Mouse (Mus musculus) brain, adult 2 months (tissue): ENCODE measurements around the gene Zfp526.

Experiments
- DNase-seq: peaks from one replicate; pipeline ENCODE4 v3.0.0; 2011; ENCODE audit warnings: low read depth, low spot score

Gene Zfp526

GRCm38 (mm10) chr7:25221102-25221883 lies at the start of gene Zfp526:
Gene Zfp526, plus strand, starts transcription at chr7:25221425.
- peak; percentile 99 for DNase-seq

GRCm38 (mm10) chr7:25172669-25173068 lies 48.6 kb upstream of the Zfp526 start:
- no peak for DNase-seq

DNA sequence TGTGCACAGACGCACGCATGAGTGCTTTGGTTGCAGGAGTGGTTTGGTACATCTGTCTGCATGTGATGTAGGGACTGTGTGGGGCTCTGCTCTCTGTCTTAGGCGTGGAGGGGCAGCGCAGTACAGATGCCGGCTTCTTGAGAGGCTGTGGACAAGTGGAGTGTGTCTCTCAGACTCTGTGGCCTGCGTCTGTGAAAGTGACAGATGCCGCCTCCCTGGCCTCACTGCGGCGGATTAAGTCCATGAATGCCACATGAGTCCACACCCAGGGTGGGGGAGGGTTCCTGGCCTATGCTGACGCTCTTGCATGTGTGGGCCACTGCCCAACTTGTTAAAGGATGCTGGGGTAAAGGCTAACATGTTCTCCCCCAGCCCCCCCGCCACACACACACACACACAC lies 46.9 kb upstream of the Zfp526 start:
- DNase-seq: peak; percentile 24

GRCm38 (mm10) chr7:25178317-25178716 lies 42.9 kb upstream of the Zfp526 start:
- peak; percentile 59 for DNase-seq

DNA sequence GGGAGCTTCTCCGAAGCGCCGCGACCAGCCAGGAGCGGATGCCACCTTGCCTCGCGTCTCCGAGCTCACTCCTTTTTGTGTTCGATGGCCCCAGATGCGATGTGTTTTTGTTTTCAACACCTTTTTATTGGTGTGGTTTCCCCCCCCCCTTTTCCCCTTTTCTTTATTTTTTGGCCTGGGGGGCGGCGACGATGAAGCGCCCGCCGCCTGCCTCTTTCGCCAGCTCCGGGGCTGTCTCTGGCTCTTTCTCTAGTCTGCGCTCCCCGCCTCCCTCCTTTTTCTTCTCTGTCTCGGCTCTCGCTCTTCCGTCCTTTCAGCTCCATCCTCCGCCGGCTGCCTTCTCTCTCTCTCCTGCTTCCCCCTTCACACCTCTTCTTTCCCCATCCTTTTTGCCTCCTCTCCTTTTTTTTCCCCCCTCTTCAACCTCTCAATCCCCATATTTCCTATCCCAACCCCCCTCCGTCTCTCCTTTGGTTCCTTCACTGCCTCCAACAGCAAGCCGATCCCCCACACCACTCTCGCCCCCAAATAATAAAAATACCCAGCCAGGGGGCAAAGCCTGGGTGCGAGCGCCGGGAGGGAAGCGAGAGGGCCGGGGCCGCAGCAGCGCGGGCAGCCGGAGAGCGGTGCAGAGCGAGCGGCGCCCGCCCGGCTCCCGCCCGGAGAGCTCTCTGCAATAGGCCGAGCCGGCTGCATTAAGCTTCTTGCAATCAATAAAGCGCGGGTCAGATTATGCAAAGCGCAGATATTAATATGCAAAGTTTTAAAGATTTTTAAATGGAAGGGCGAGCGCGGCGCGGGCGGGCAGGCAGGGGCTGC lies 42.2 kb upstream of the Zfp526 start:
- DNase-seq: peak; percentile 74

GRCm38 (mm10) chr7:25179606-25180161 lies 41.5 kb upstream of the Zfp526 start, which contains the start of gene Pou2f2:
Gene Pou2f2, minus strand, starts transcription at chr7:25179726.
- DNase-seq: peak; percentile 95

DNA sequence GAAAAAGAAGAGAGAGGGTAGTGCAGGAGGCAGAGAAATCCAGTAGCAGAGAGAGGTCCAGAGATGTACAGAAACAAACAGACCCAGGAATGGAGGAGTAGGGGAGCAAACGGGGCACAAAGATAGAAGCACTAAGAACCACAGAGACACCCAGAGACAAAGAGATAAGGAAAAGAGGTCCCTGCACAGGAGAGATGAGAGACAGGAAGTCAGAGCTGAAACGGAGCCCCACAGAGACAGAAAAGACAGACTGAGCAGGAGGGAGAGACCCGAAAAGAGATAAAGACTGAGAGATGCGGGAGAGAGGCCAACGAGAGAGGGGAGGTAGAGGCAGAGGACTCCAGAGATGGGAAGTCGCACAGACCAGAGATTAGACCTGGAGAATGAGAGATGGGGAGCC lies 40.7 kb upstream of the Zfp526 start:
- DNase-seq: no peak

- peak; percentile 43 for DNase-seq
These were observed 39.9 kb upstream of the Zfp526 start for GRCm38 (mm10) chr7:25181331-25181790.

DNA sequence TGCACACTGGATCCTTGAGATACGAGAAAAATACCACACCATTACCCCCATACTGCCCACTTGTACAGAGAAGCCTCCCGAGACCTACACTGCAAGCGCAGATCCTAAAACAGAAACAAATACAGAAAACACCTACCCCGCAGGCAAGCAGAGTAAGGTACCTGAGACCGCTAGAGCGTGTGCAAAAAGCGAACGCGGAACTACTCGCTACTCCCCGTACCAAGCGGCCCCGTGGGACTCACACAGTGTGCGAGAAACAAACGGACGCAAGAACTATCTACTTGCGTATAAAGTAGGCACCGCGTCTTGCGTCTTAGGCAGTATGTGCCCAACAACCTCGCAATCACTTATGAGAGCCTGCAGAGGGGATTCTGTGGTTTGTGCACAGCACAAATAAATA lies 39.4 kb upstream of the Zfp526 start:
- DNase-seq: peak; percentile 38

GRCm38 (mm10) chr7:25184091-25184490 lies 37.1 kb upstream of the Zfp526 start:
- DNase-seq: no peak

GRCm38 (mm10) chr7:25187662-25188650 lies 33.3 kb upstream of the Zfp526 start:
- DNase-seq: peak; percentile 92

DNA sequence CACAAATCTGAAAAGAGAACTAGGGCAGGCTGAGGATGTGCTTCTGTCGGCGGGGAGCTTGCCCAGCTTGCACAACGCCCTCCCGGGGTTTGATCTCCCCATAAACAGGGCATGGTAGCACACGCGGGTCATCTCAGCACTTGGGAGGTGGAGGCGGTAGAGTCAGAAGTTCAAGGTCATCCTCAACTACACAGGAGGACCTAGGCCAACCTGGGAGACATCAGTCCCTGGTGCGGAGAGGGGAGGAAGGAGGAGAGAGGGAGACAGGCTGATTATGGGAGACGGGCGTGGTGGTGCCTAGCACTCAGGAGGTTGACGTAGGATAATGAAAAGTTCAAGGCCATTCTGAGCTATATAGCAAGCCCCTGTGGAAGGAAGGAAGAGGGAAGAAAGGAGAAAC lies 30.4 kb upstream of the Zfp526 start:
- no peak for DNase-seq

DNA sequence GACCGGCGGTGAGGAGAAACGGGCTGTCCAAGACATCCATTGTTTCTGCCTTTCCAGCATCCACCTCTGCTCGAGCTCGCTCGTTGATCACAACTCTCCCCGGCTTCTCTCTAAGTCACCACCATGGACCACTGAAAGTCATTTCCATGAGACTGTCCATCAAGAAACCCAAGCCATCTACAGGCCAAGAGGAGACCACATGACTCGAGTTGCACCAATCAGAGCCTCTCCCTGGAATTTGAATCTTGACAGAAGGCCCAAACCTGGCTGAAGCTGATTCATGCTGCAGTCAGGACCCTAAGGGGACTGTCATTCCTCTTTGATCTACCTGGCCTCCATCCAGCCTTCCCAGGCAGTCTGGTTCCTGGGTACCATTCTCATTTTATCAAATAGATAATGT lies 29.1 kb upstream of the Zfp526 start:
- DNase-seq: peak; percentile 30

DNA sequence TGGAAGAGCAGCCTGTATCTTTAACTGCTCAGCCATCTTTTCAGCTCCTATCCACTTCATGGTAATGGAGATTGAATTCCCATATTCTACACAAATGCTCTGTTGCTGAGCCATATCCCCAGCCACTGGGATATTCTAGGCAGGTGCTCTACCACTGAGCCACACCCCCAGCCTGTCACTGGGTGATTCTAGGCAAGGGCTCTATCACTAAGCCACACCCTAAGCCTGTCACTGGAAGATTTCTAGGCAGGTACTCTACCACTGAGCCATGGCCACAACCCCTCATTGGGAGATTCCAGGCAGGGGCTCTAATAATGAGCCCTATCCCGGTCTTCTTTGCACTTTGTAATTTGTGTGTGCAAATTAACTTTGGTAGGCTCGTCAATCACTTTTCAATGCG lies 26.1 kb upstream of the Zfp526 start:
- no peak for DNase-seq

DNA sequence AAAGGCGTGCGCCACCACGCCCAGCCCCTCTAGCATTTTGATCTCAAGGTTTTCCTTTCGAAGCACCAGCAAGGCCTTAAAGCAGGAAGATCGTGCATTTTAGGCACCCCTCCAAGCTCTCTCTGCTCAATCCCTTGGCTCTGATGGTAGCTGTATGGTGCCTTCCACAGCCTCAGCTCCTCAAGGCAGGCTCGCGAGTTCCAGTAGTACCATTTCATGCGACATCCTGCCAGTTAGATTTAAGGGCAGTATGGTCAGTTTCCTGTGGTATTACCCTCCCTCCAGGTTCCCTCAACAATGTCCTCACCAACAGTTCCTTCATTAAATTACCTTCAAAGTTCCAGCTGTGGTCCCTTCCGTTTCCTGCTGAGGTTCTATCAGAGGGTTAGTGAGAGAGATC lies 25.1 kb upstream of the Zfp526 start:
- DNase-seq: no peak

- peak; percentile 22 for DNase-seq
These were observed 23.7 kb upstream of the Zfp526 start for GRCm38 (mm10) chr7:25197384-25198018.

DNA sequence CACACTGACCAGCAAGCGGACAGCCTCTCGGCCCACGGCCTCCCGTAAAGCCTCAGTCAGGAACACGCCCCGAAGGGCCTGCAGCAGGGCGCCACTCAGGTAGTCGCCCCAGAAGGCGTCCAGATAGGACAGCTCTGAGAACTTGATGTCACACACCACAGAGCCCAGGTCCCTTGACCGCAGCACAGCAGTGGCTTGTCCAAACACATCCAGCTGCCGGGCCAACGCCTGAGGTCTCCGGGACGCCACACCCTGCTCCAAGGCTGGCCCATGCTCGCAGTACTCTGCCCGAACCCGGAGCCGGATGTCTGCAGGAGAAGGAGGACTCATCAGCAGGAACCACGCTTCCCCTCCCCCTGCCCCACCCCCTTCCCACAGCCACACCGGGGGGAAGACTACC lies 17.6 kb upstream of the Zfp526 start:
- DNase-seq: no peak

- DNase-seq: no peak
These were observed 15.7 kb upstream of the Zfp526 start for GRCm38 (mm10) chr7:25205355-25206093.

DNA sequence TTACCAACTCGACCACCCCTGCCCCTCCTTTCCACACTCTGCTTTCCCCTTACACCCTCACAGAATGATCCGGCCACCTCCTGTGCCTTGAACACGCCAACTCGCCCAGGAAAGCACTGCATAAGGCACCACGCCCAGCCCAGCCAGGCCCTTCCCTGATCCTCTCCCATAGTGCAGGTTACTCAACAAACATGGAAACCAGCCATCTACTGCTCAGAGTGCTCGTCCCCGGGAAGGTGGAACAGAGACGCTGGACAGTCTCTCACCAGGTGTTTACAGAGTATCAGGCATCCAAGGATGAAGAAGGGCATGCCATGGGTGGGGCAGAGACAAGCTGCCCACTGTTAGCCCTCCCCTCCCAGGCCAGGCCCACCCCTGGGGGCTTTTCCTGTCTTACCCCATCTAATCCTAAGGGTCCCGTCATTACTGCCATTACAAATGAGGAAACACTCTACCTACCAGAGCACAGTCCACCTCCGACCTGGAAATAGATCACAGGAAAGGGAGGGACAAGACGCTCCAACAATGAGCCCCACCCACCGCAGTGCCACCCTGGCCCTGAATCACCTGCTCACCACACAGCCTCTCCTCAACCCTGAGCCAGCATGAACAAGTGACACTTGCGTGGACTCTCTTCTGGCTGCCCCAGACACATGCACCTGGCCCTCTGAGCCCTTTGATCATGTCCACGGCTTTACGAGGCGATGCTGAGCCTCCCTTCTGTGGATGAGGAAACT lies 15.0 kb upstream of the Zfp526 start:
- DNase-seq: no peak
